Mouse (Mus musculus) small intestine, adult 2 months (tissue): ENCODE data around the gene Rarres2. TPM values are rescaled to one million over a fixed set of nuclear protein-coding genes. Genes with fewer than 3 reads are reported as not detected.
"Not testable (repeated sequence)": the region's sequence is repeated elsewhere in the genome, so short reads cannot be mapped to it uniquely, and the experiment has no call there.

Experiments
- H3K27ac ChIP-seq: fragments of 200-500 bp; 2 replicates; pipeline ENCODE4 v1.5.1; 2012; ENCODE audit warnings: low read depth, low read length, control low read depth, inconsistent platforms; ENCODE audit not compliant: insufficient read depth
- H3K27me3 ChIP-seq: fragments of 200-500 bp; 2 replicates; pipeline ENCODE4 v1.6.1; 2012; ENCODE audit warnings: mild to moderate bottlenecking, moderate library complexity, low read length, inconsistent platforms; ENCODE audit not compliant: control insufficient read depth, insufficient read depth
- H3K36me3 ChIP-seq: fragments of 200-500 bp; 2 replicates; pipeline ENCODE4 v1.6.1; 2012; ENCODE audit warnings: mild to moderate bottlenecking, low read length, control low read depth, inconsistent platforms; ENCODE audit not compliant: control insufficient read depth, insufficient read depth
- H3K4me1 ChIP-seq: fragments of 200-500 bp; 2 replicates; pipeline ENCODE4 v1.6.1; 2012; ENCODE audit warnings: low read length, inconsistent platforms, mixed read lengths; ENCODE audit not compliant: control insufficient read depth, insufficient read depth, insufficient read length
- H3K4me3 ChIP-seq: fragments of 200-500 bp; 2 replicates; pipeline ENCODE4 v1.5.1; 2012; ENCODE audit warnings: low read depth, mild to moderate bottlenecking, control low read depth, inconsistent platforms, low read length, moderate library complexity
- CTCF ChIP-seq: fragments of 200-500 bp; IDR thresholded peaks from 2 replicates; pipeline ENCODE4 v1.5.1; 2012; ENCODE audit warnings: low read depth, mild to moderate bottlenecking, control low read depth, inconsistent platforms, low read length, moderate library complexity, mixed read lengths; ENCODE audit not compliant: insufficient replicate concordance, insufficient read length; ENCODE audit errors: extremely low read depth
- POLR2A ChIP-seq: fragments of 200-500 bp; IDR thresholded peaks from 2 replicates; pipeline ENCODE4 v1.6.1; 2012; ENCODE audit warnings: low read depth, mild to moderate bottlenecking, control low read depth, inconsistent platforms, low read length, moderate library complexity
- WGBS: fragments of 180-500 bp; shearing (Covaris S2); methylation state at CpG from one replicate; pipeline ENCODE4 v1.1.7; 2018; 5-methylcytosine and 5-hydroxymethylcytosine counted together
- polyA plus RNA-seq: library from polyadenylated mRNA; depleted of rRNA; stranded (reverse); fragments of >200 nt; gene quantifications from 2 replicates; pipeline ENCODE4 v1.2.3, GENCODE M21; 2012; rRNA removed

Gene Rarres2
- polyA plus RNA-seq, 1 experiment = 39.8 TPM

DNA sequence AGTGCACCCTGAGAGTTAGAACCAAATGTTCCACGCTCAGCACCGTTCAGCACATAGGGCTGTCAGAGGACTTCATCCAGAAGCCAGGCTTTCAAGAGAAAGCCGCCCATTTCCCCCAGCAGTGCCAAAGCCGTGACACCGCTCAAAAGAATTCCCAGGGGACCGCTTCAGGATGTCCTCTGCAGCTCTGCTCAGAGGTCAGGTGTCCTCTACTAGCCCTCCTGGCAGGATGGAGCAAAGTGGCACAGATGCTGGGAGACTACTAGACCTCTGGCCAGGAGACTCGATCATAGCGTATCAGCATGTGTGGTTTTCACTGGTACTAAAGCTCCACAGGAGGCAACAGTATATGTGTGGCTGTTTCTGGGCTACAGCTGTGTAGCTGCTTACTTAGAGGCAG, 37.7 kb downstream of the Rarres2 start:
- Histone ChIP-seq H3K27ac (no peak overlapping the region), H3K4me3 (no peak overlapping the region), H3K36me3 (no peaks in the 10 kb centered on the region), H3K27me3 (no peaks in the 10 kb centered on the region), H3K4me1 (peaks cover 7% of the 10 kb centered on the region; the same call in 1 of the 2 replicates)
- whole genome bisulfite sequencing = 84% methylated on average over 8 of the region's 8 CpGs
- TF ChIP-seq CTCF = no peak
- TF ChIP-seq POLR2A = no peak

DNA sequence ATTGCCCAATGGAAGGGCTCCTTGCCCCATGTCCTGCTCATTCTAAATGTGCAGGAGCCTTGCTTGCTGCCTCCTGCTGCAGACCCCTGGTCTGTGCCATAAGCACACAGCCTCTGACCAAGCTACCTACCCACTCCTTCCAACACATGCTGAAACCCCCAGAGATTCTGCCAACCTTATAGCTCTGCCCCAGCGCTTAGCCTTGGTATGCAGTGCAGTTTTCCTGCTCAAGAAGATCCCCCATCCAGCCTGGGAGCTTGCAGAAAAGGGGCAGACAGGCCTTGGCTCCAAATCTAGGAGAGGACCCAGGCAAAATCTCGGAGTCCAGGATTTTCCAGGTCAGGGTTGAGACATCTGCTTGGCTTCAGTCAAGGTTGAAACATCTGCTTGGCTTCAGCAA, 39.1 kb downstream of the Rarres2 start:
- Histone ChIP-seq H3K27me3 (no peaks in the 10 kb centered on the region), H3K27ac (no peak overlapping the region), H3K4me1 (peaks cover 7% of the 10 kb centered on the region; the same call in 1 of the 2 replicates), H3K36me3 (no peaks in the 10 kb centered on the region), H3K4me3 (no peak overlapping the region)
- WGBS = 85% methylated on average over 2 of the region's 2 CpGs
- TF ChIP-seq CTCF = no peak
- no peak for TF ChIP-seq POLR2A

DNA sequence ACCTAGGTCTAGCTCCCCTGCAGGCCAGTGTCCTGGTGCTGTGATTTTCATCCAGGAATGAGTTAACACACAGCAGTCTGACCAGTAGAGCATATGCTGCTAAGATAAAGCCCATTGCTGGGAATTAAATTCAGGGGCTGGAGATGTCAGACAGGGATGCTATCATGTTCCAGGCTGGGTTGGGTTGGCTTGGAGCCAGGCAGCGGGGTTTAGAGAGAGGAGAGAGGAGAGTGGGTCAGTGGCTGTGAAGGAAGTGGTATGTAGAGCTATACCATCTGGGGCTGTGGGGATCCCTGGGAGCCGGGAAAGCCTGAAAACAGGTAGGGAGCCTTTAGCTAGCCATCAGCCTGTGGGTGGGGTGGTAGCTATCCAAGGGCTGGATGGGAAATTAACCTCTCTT, 41.7 kb downstream of the Rarres2 start:
- H3K27me3 ChIP-seq = no peaks in the 10 kb centered on the region
- TF ChIP-seq CTCF (no peak), POLR2A (no peak)
- no peaks in the 10 kb centered on the region for H3K36me3 ChIP-seq
- no peak overlapping the region for H3K27ac ChIP-seq
- no peak overlapping the region for H3K4me3 ChIP-seq
- no peaks in the 10 kb centered on the region for H3K4me1 ChIP-seq
- whole genome bisulfite sequencing = 63% methylated on average over 2 of the region's 2 CpGs

GRCm38 (mm10) chr6:48529871-48530440, 42.6 kb downstream of the Rarres2 start:
- Histone ChIP-seq H3K27ac (no peak overlapping the region), H3K27me3 (no peaks in the 10 kb centered on the region), H3K4me1 (no peaks in the 10 kb centered on the region), H3K36me3 (no peaks in the 10 kb centered on the region), H3K4me3 (no peak overlapping the region)
- TF ChIP-seq CTCF (no peak), POLR2A (no peak)
- WGBS = 87% methylated on average over 16 of the region's 16 CpGs

GRCm38 (mm10) chr6:48529261-48529660, 43.3 kb downstream of the Rarres2 start:
- TF ChIP-seq POLR2A (no peak), CTCF (no peak)
- no peak overlapping the region for H3K4me3 ChIP-seq
- no peak overlapping the region for H3K27ac ChIP-seq
- H3K27me3 ChIP-seq = no peaks in the 10 kb centered on the region
- WGBS = 73% methylated on average over 14 of the region's 14 CpGs
- H3K4me1 ChIP-seq = no peaks in the 10 kb centered on the region
- H3K36me3 ChIP-seq = no peaks in the 10 kb centered on the region

GRCm38 (mm10) chr6:48527901-48528300, 44.7 kb downstream of the Rarres2 start:
- Histone ChIP-seq H3K36me3 (no peaks in the 10 kb centered on the region), H3K27ac (no peak overlapping the region), H3K27me3 (no peaks in the 10 kb centered on the region), H3K4me3 (no peak overlapping the region), H3K4me1 (no peaks in the 10 kb centered on the region)
- WGBS = 82% methylated on average over 9 of the region's 9 CpGs
- TF ChIP-seq POLR2A = no peak

DNA sequence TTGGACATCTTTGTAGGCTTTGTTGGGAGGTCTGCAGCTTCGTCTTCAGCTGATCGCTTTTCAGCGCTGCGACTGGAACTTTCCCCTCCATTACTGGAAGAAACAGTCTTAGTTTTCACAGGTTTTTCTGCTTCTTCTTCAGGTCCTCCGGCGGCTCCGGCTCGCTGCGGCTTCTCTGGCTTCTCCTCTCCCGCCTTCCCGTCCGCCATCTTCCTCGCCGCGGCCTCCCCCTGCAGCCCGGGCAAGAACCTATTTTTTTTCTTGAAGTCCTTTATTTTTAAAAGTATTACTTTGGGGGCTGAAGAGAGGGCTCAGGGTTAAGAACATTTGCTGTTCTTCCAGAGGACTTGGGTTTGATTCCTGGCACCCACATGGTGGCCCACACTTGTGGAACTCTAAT, 47.7 kb downstream of the Rarres2 start:
- not testable (repeated sequence) for H3K27me3 ChIP-seq, H3K36me3 ChIP-seq, H3K4me3 ChIP-seq, H3K4me1 ChIP-seq, H3K27ac ChIP-seq
- 95% methylated on average over 16 of the region's 16 CpGs for WGBS

Other genes with a start within 250 kb of the Rarres2 start
- gene Krba1, start 177.2 kb downstream of the Rarres2 start, polyA plus RNA-seq = 4.4 and 13.5 TPM in 2 replicates
- 12.4 and 24.7 TPM in 2 replicates for gene Zfp467, start 127.0 kb downstream of the Rarres2 start, polyA plus RNA-seq
- 0.98 and 3.0 TPM in 2 replicates for gene Sspo, start 124.6 kb downstream of the Rarres2 start, polyA plus RNA-seq
- gene Atp6v0e2, start 35.2 kb downstream of the Rarres2 start, polyA plus RNA-seq = 11.8 and 26.3 TPM in 2 replicates
- 8.7 and 12.4 TPM in 2 replicates for gene Lrrc61, start 18.0 kb downstream of the Rarres2 start, polyA plus RNA-seq
- gene Gm45021, start 16.8 kb upstream of the Rarres2 start, polyA plus RNA-seq = not detected in 2 replicates
- gene Repin1, start 21.1 kb upstream of the Rarres2 start, polyA plus RNA-seq = 8.1 and 10.2 TPM in 2 replicates
- gene Gm44965, start 21.2 kb upstream of the Rarres2 start, polyA plus RNA-seq = not detected in 2 replicates
- 1.9 and 3.1 TPM in 2 replicates for gene Zfp775, start 29.3 kb upstream of the Rarres2 start, polyA plus RNA-seq
- gene AI854703, start 54.0 kb upstream of the Rarres2 start, polyA plus RNA-seq = 0.43 and 0.96 TPM in 2 replicates
- 0.72 and 1.5 TPM in 2 replicates for gene Gimap8, start 74.4 kb upstream of the Rarres2 start, polyA plus RNA-seq
- gene Gimap9, start 103.3 kb upstream of the Rarres2 start, polyA plus RNA-seq = 0.27 and 0.62 TPM in 2 replicates
- 4.3 and 9.3 TPM in 2 replicates for gene Gimap4, start 111.8 kb upstream of the Rarres2 start, polyA plus RNA-seq
- 2.0 and 5.0 TPM in 2 replicates for gene Gimap6, start 135.4 kb upstream of the Rarres2 start, polyA plus RNA-seq
- gene Gm28053, start 145.8 kb upstream of the Rarres2 start, polyA plus RNA-seq = not detected in 2 replicates
- 1.5 and 2.5 TPM in 2 replicates for gene Gimap7, start 145.8 kb upstream of the Rarres2 start, polyA plus RNA-seq
- 18.8 and 29.1 TPM in 2 replicates for gene Gimap1, start 166.3 kb upstream of the Rarres2 start, polyA plus RNA-seq
- gene Gimap5, start 173.4 kb upstream of the Rarres2 start, polyA plus RNA-seq = 4.9 and 10.2 TPM in 2 replicates
- 6.2 and 13.0 TPM in 2 replicates for gene Gimap3, start 198.1 kb upstream of the Rarres2 start, polyA plus RNA-seq